Mouse (Mus musculus) limb, embryonic 13.5 days (tissue): ENCODE measurements around the gene Cma1. TPM values are rescaled to one million over a fixed set of nuclear protein-coding genes. Genes with fewer than 3 reads are reported as not detected.

Experiments used
- ATAC-seq: fragments of 200-750 bp; cut with Nextera tagmentation; 2 replicates; pipeline ENCODE4 v1.8.0; 2017; ENCODE audit warnings: low read depth, moderate number of reproducible peaks, moderate TSS enrichment; ENCODE audit not compliant: low FRiP score
- H3K27ac ChIP-seq: fragments of 300-500 bp; sonication (generic); 2 replicates; pipeline ENCODE4 v1.5.1; 2015; ENCODE audit warnings: inconsistent platforms, mild to moderate bottlenecking, moderate library complexity
- H3K27me3 ChIP-seq: fragments of 300-500 bp; sonication (generic); 2 replicates; pipeline ENCODE4 v1.6.1; 2015; ENCODE audit warnings: mild to moderate bottlenecking, inconsistent platforms
- H3K36me3 ChIP-seq: fragments of 300-500 bp; sonication (generic); 2 replicates; pipeline ENCODE4 v1.6.1; 2015; ENCODE audit warnings: inconsistent platforms, mild to moderate bottlenecking, moderate library complexity
- H3K4me1 ChIP-seq: fragments of 300-500 bp; sonication (generic); 2 replicates; pipeline ENCODE4 v1.6.1; 2015; ENCODE audit warnings: inconsistent platforms
- H3K4me2 ChIP-seq: fragments of 300-500 bp; sonication (generic); replicated peaks from 2 replicates; pipeline ENCODE4 v1.6.1; 2015; ENCODE audit warnings: inconsistent platforms, mild to moderate bottlenecking, moderate library complexity
- H3K4me3 ChIP-seq: fragments of 300-500 bp; sonication (generic); 2 replicates; pipeline ENCODE4 v1.5.1; 2015; ENCODE audit warnings: moderate library complexity, mild to moderate bottlenecking, inconsistent platforms
- H3K9ac ChIP-seq: fragments of 300-500 bp; sonication (generic); 2 replicates; pipeline ENCODE4 v1.6.1; 2015; ENCODE audit warnings: mild to moderate bottlenecking, inconsistent platforms
- H3K9me3 ChIP-seq: fragments of 300-500 bp; sonication (generic); 2 replicates; pipeline ENCODE4 v1.6.1; 2016; ENCODE audit warnings: inconsistent platforms
- WGBS: fragments of 180-500 bp; shearing (Covaris S2); methylation state at CpG from one replicate; pipeline ENCODE4 v1.1.7; 2015; 5-methylcytosine and 5-hydroxymethylcytosine counted together
- polyA plus RNA-seq: library from polyadenylated mRNA; unstranded; fragments of >200 nt; fragmentation: Nextera tagmentation; extraction: Ambion mirVana; gene quantifications from 2 replicates; pipeline ENCODE4 v1.2.1, GENCODE M21; 2015

The Cma1 gene
- polyA plus RNA-seq, 1 experiment from 2014 or later = 10.7 TPM

- H3K27me3 ChIP-seq = no peaks in the 10 kb centered on the region
- no peak overlapping the region for H3K9ac ChIP-seq
- no peaks in the 10 kb centered on the region for H3K9me3 ChIP-seq
- no peak overlapping the region for H3K27ac ChIP-seq
- H3K4me1 ChIP-seq = no peaks in the 10 kb centered on the region
- no peak for ATAC-seq
- 21% methylated on average over 7 of the region's 7 CpGs for WGBS
- H3K4me3 ChIP-seq = no peak overlapping the region
- no peaks in the 10 kb centered on the region for H3K36me3 ChIP-seq
- H3K4me2 ChIP-seq = no peak overlapping the region
Observed at GRCm38 (mm10) chr14:55922475-55923232, 21.8 kb downstream of the Cma1 start.

- Histone ChIP-seq H3K4me2 (peak overlapping the region; percentile 45), H3K9ac (no peak overlapping the region), H3K9me3 (no peaks in the 10 kb centered on the region), H3K4me3 (no peak overlapping the region), H3K36me3 (no peaks in the 10 kb centered on the region), H3K27ac (no peak overlapping the region), H3K27me3 (no peaks in the 10 kb centered on the region), H3K4me1 (peaks cover 2% of the 10 kb centered on the region; the same call in 1 of the 2 replicates)
- ATAC-seq = peak; percentile 85
- WGBS = 38% methylated on average over 14 of the region's 14 CpGs
Observed at GRCm38 (mm10) chr14:55918240-55919082, 26.0 kb downstream of the Cma1 start.

GRCm38 (mm10) chr14:55913406-55913805 lies 31.1 kb downstream of the Cma1 start:
- H3K27ac ChIP-seq = no peak overlapping the region
- H3K36me3 ChIP-seq = no peaks in the 10 kb centered on the region
- no peak for ATAC-seq
- no peak overlapping the region for H3K9ac ChIP-seq
- H3K9me3 ChIP-seq = no peaks in the 10 kb centered on the region
- H3K27me3 ChIP-seq = no peaks in the 10 kb centered on the region
- 24% methylated on average over 4 of the region's 4 CpGs for WGBS
- no peak overlapping the region for H3K4me3 ChIP-seq
- H3K4me1 ChIP-seq = peaks cover 4% of the 10 kb centered on the region; the same call in 1 of the 2 replicates
- no peak overlapping the region for H3K4me2 ChIP-seq

- no peak for ATAC-seq
- no peak overlapping the region for H3K4me3 ChIP-seq
- no peaks in the 10 kb centered on the region for H3K9me3 ChIP-seq
- no peak overlapping the region for H3K27ac ChIP-seq
- peaks cover 9% of the 10 kb centered on the region for H3K4me1 ChIP-seq
- H3K27me3 ChIP-seq = no peaks in the 10 kb centered on the region
- 31% methylated on average over 1 of the region's 1 CpGs for WGBS
- H3K9ac ChIP-seq = no peak overlapping the region
- no peak overlapping the region for H3K4me2 ChIP-seq
- H3K36me3 ChIP-seq = no peaks in the 10 kb centered on the region
Observed at GRCm38 (mm10) chr14:55905518-55905917, 39.0 kb downstream of the Cma1 start.

GRCm38 (mm10) chr14:55900414-55900755 lies 44.1 kb downstream of the Cma1 start:
- H3K36me3 ChIP-seq = peaks cover 31% of the 10 kb centered on the region
- peak overlapping the region; percentile 85 for H3K27ac ChIP-seq
- H3K9me3 ChIP-seq = no peaks in the 10 kb centered on the region
- peak; percentile 28; the same call in 1 of the 2 replicates for ATAC-seq
- no peaks in the 10 kb centered on the region for H3K27me3 ChIP-seq
- peak overlapping the region; percentile 88 for H3K4me2 ChIP-seq
- peaks cover 20% of the 10 kb centered on the region for H3K4me1 ChIP-seq
- peak overlapping the region; percentile 62 for H3K4me3 ChIP-seq
- WGBS = 6% methylated on average over 12 of the region's 12 CpGs
- H3K9ac ChIP-seq = peak overlapping the region; percentile 85

GRCm38 (mm10) chr14:55899701-55900413 lies 44.6 kb downstream of the Cma1 start, which contains the start of gene Sdr39u1:
Sdr39u1 (minus strand) TSS chr14:55900293.
- Histone ChIP-seq H3K27me3 (no peaks in the 10 kb centered on the region), H3K36me3 (peaks cover 36% of the 10 kb centered on the region), H3K27ac (peak within 1 kb of the TSS; percentile 85), H3K9ac (peak within 1 kb of the TSS; percentile 85), H3K9me3 (no peaks in the 10 kb centered on the region), H3K4me1 (peaks cover 20% of the 10 kb centered on the region), H3K4me2 (peak within 1 kb of the TSS; percentile 88), H3K4me3 (peak within 1 kb of the TSS; percentile 62)
- ATAC-seq = peak; percentile 94
- under 1% methylated on average over 39 of the region's 39 CpGs for WGBS

- no peaks in the 10 kb centered on the region for H3K27me3 ChIP-seq
- peaks cover 20% of the 10 kb centered on the region for H3K4me1 ChIP-seq
- ATAC-seq = no peak
- H3K9me3 ChIP-seq = no peaks in the 10 kb centered on the region
- H3K4me3 ChIP-seq = peak overlapping the region; percentile 62
- peaks cover 45% of the 10 kb centered on the region for H3K36me3 ChIP-seq
- WGBS = 88% methylated on average over 7 of the region's 7 CpGs
- H3K9ac ChIP-seq = peak overlapping the region; percentile 85
- H3K4me2 ChIP-seq = peak overlapping the region; percentile 88
- H3K27ac ChIP-seq = peak overlapping the region; percentile 85; the same call in 1 of the 2 replicates
Observed at GRCm38 (mm10) chr14:55898947-55899346, 45.5 kb downstream of the Cma1 start.

GRCm38 (mm10) chr14:55897671-55898070 lies 46.8 kb downstream of the Cma1 start:
- Histone ChIP-seq H3K4me2 (no peak overlapping the region), H3K36me3 (peaks cover 55% of the 10 kb centered on the region), H3K27ac (no peak overlapping the region), H3K9ac (no peak overlapping the region), H3K9me3 (no peaks in the 10 kb centered on the region), H3K4me1 (peaks cover 20% of the 10 kb centered on the region), H3K4me3 (no peak overlapping the region), H3K27me3 (no peaks in the 10 kb centered on the region)
- no peak for ATAC-seq
- WGBS = 92% methylated on average over 12 of the region's 12 CpGs

Other genes starting within 250 kb of the Cma1 start
- gene Tgm1, start 230.7 kb downstream of the Cma1 start, polyA plus RNA-seq = 5.0 and 5.7 TPM in 2 replicates
- gene Rabggta, start 222.4 kb downstream of the Cma1 start, polyA plus RNA-seq = 24.8 and 26.2 TPM in 2 replicates
- 78.1 and 89.9 TPM in 2 replicates for gene Dhrs1, start 199.0 kb downstream of the Cma1 start, polyA plus RNA-seq
- gene Nop9, start 199.0 kb downstream of the Cma1 start, polyA plus RNA-seq = 41.8 and 42.8 TPM in 2 replicates
- 0.45 and 0.72 TPM in 2 replicates for gene Cideb, start 186.2 kb downstream of the Cma1 start, polyA plus RNA-seq
- 0.36 and 0.64 TPM in 2 replicates for gene Ltb4r2, start 183.2 kb downstream of the Cma1 start, polyA plus RNA-seq
- 0.45 and 0.51 TPM in 2 replicates for gene Ltb4r1, start 178.7 kb downstream of the Cma1 start, polyA plus RNA-seq
- gene Adcy4, start 160.6 kb downstream of the Cma1 start, polyA plus RNA-seq = 20.9 and 25.6 TPM in 2 replicates
- 31.0 and 37.1 TPM in 2 replicates for gene Ripk3, start 155.8 kb downstream of the Cma1 start, polyA plus RNA-seq
- gene Nfatc4, start 121.5 kb downstream of the Cma1 start, polyA plus RNA-seq = 124 and 128 TPM in 2 replicates
- gene Nynrin, start 90.7 kb downstream of the Cma1 start, polyA plus RNA-seq = 28.2 and 34.2 TPM in 2 replicates
- gene Cbln3, start 60.3 kb downstream of the Cma1 start, polyA plus RNA-seq = 0.17 and 0.31 TPM in 2 replicates
- gene Khnyn, start 59.7 kb downstream of the Cma1 start, polyA plus RNA-seq = 24.2 and 25.5 TPM in 2 replicates
- 98.8 and 104 TPM in 2 replicates for gene Sdr39u1, start 44.4 kb downstream of the Cma1 start, polyA plus RNA-seq
- gene Cma2, start 6.3 kb upstream of the Cma1 start, polyA plus RNA-seq = not detected in 2 replicates
- not detected in 2 replicates for gene Mcpt1, start 73.3 kb upstream of the Cma1 start, polyA plus RNA-seq
- not detected in 2 replicates for gene Mcpt9, start 85.8 kb upstream of the Cma1 start, polyA plus RNA-seq
- gene Mcpt2, start 97.4 kb upstream of the Cma1 start, polyA plus RNA-seq = not detected in 2 replicates
- 0.13 TPM in 1 of 2 replicates, not detected in the other for gene Mcpt4, start 117.6 kb upstream of the Cma1 start, polyA plus RNA-seq
- gene Mcpt8, start 140.6 kb upstream of the Cma1 start, polyA plus RNA-seq = 0.61 and 0.70 TPM in 2 replicates
- 0.57 TPM in 1 of 2 replicates, not detected in the other for gene Ctsg, start 157.9 kb upstream of the Cma1 start, polyA plus RNA-seq
- not detected in 2 replicates for gene Gzme, start 175.9 kb upstream of the Cma1 start, polyA plus RNA-seq
- gene Gzmd, start 187.9 kb upstream of the Cma1 start, polyA plus RNA-seq = not detected in 2 replicates
- gene Gzmg, start 214.9 kb upstream of the Cma1 start, polyA plus RNA-seq = not detected in 2 replicates
- not detected in 2 replicates for gene Gzmn, start 229.9 kb upstream of the Cma1 start, polyA plus RNA-seq